Comparison of ENCODE assay signal across 9 mouse cellular contexts in genomic region chr19:53106952-53107351, GRCm38 (mm10). TPM values are rescaled to one million over a fixed set of nuclear protein-coding genes. Genes with fewer than 3 reads are reported as not detected.
DNase-seq lines count a peak whose midpoint lies in the region; ATAC-seq and TF ChIP-seq lines count a peak whose summit lies in the region.
"Had no signal": no experiment of that assay in that cellular context is flagged by ENCODE, and none has a peak within 500 bp of the region (broad histone marks: within the 10 kb centered on the region; RNA-seq: fewer than 3 reads in every experiment).

No protein-coding gene starts in this region.

- TF ChIP-seq EP300 in liver, embryonic 14.5 days (IDR thresholded peaks at IDR 0.05; ENCODE audit: low read depth), result no peak

- no peak for TF ChIP-seq POLR2A in small intestine, adult 2 months (IDR thresholded peaks at IDR 0.05; ENCODE audit: low read depth, low read length)

- H3K27ac ChIP-seq in liver, embryonic 14.5 days, result no peak overlapping the region
- H3K27ac ChIP-seq in small intestine, adult 2 months (ENCODE audit: insufficient read depth, low read depth, low read length), result 0 out of 2 replicates have a peak overlapping the region, but pooled peaks have one; percentile 4
- H3K27ac ChIP-seq: embryonic facial prominence, embryonic 15.5 days had no signal

- TF ChIP-seq CTCF in liver, embryonic 14.5 days (IDR thresholded peaks at IDR 0.05; ENCODE audit: low read depth), result peak; percentile 39
- TF ChIP-seq CTCF in small intestine, adult 2 months (IDR thresholded peaks at IDR 0.05; ENCODE audit: extremely low read depth, insufficient read length, insufficient replicate concordance, low read depth, low read length), result peak; percentile 31; the same call in 1 of the 2 replicates

- intact Hi-C loops in heart, postnatal 10 days (cut with DNase I), result no loop called here

- 42% methylated on average over 7 of the region's 7 CpGs for WGBS in liver, embryonic 14.5 days (ENCODE audit: insufficient replicate concordance)
- WGBS in small intestine, adult 2 months, result 84% methylated on average over 7 of the region's 7 CpGs

- H3K4me1 ChIP-seq in liver, embryonic 14.5 days (replicated peaks; ENCODE audit: control insufficient read depth in 2 of 2, insufficient read depth in 2 of 2, low read length in 1 of 2), result peaks cover under 1 to 9% of the 10 kb centered on the region in 2 experiments; a peak in 1 of 4 replicates
- H3K4me1 ChIP-seq in small intestine, adult 2 months (ENCODE audit: control insufficient read depth, insufficient read depth, insufficient read length, low read length), result peaks cover 3% of the 10 kb centered on the region

- H3K4me2 ChIP-seq in liver, embryonic 14.5 days (ENCODE audit: low read depth), result no peak overlapping the region
- H3K4me2 ChIP-seq: embryonic facial prominence, embryonic 15.5 days had no signal

- ATAC-seq in liver, embryonic 14.5 days (ENCODE audit: insufficient read depth), result no peak

- no peak overlapping the region for H3K9ac ChIP-seq in liver, embryonic 14.5 days (replicated peaks)
- H3K9ac ChIP-seq: embryonic facial prominence, embryonic 15.5 days had no signal

- no peak overlapping the region for H3K4me3 ChIP-seq in liver, embryonic 14.5 days (ENCODE audit: insufficient read depth in 1 of 2, low read depth in 2 of 2, low read length in 2 of 2)
- no peak overlapping the region for H3K4me3 ChIP-seq in small intestine, adult 2 months (ENCODE audit: low read depth, low read length)
- H3K4me3 ChIP-seq: embryonic facial prominence, embryonic 15.5 days had no signal

- H3K27me3 ChIP-seq in liver, embryonic 14.5 days (ENCODE audit: control insufficient read depth, insufficient read depth, low read length), result no peaks in the 10 kb centered on the region
- H3K27me3 ChIP-seq in small intestine, adult 2 months (ENCODE audit: control insufficient read depth, insufficient read depth, low read length), result no peaks in the 10 kb centered on the region
- H3K27me3 ChIP-seq: embryonic facial prominence, embryonic 15.5 days had no signal

- no peaks in the 10 kb centered on the region for H3K36me3 ChIP-seq in liver, embryonic 14.5 days (replicated peaks; ENCODE audit: control insufficient read depth, insufficient read depth, low read depth)
- H3K36me3 ChIP-seq in small intestine, adult 2 months (ENCODE audit: control insufficient read depth, insufficient read depth, low read length), result no peaks in the 10 kb centered on the region
- H3K36me3 ChIP-seq: embryonic facial prominence, embryonic 15.5 days had no signal

- DNase-seq in adrenal gland, postnatal 14 days, result peak; percentile 22
- no peak for DNase-seq in adrenal gland, postnatal 36 days
- DNase-seq in liver, embryonic 14.5 days (ENCODE audit: low read depth in 3 of 3, low spot score in 3 of 3), result no peak
- no peak for DNase-seq in liver
- DNase-seq in heart, postnatal 10 days, result peak; percentile 33 to 45
- no peak for DNase-seq in ovary, postnatal 36 days (ENCODE audit: low spot score)
- DNase-seq in ovary, adult 18-20 months (ENCODE audit: low spot score), result no peak

- no peaks in the 10 kb centered on the region for H3K9me3 ChIP-seq in liver, embryonic 14.5 days (ENCODE audit: control insufficient read depth, low read length)
- H3K9me3 ChIP-seq: embryonic facial prominence, embryonic 15.5 days had no signal

RNA-seq across cellular contexts. Expression of gene Add3, which starts 33.3 kb away (rescaled TPM):
- 67.6 and 74.5 TPM in 2 replicates for total RNA-seq in adrenal gland, postnatal 14 days (2021)
- total RNA-seq in adrenal gland, postnatal 36 days (2021), result 10 to 100 TPM; 36.6 to 52.5 TPM
- polyA plus RNA-seq in liver, embryonic 14.5 days (2012; rRNA removed), result 8.2 and 12.7 TPM in 2 replicates
- 21.7 and 26.7 TPM in 2 replicates for polyA plus RNA-seq in liver, embryonic 14.5 days (2014; fragmentation: Nextera tagmentation; extraction: Ambion mirVana)
- total RNA-seq in heart, postnatal 10 days (2021), result 10 to 100 TPM; 79.2 to 83.7 TPM
- polyA plus RNA-seq in small intestine, adult 2 months (2012; rRNA removed), result 8.1 and 20.2 TPM in 2 replicates

Comparison
In these comparisons a context has a peak if more than half of its experiments do, and no peak if none do; other contexts are left out.
1. DNase-seq: peak in adrenal gland, postnatal 14 days (single experiment) and heart, postnatal 10 days (2 of 2); none in adrenal gland, postnatal 36 days (0 of 2), liver, embryonic 14.5 days (0 of 3), liver (single experiment), ovary, postnatal 36 days (single experiment) and ovary, adult 18-20 months (single experiment).